Mouse (Mus musculus) layer of hippocampus, postnatal 14 days (tissue): ENCODE results near the gene Gdf1. TPM values are rescaled to one million over a fixed set of nuclear protein-coding genes. Genes with fewer than 3 reads are reported as not detected.

Experiments
- DNase-seq, 2 experiments: peaks; one replicate each; pipeline ENCODE4 v3.0.0; 2021 to 2022; ENCODE audit warnings: low spot score in 2 of 2, mixed read lengths in 1 of 2
- total RNA-seq, 2 experiments: library from RNA; stranded (reverse); gene quantifications; 2 replicates each; pipeline ENCODE4 v1.2.3; 2021

Gene Gdf1
- total RNA-seq, 2 experiments from 2014 or later, result 11.2 to 22.7 TPM

DNA sequence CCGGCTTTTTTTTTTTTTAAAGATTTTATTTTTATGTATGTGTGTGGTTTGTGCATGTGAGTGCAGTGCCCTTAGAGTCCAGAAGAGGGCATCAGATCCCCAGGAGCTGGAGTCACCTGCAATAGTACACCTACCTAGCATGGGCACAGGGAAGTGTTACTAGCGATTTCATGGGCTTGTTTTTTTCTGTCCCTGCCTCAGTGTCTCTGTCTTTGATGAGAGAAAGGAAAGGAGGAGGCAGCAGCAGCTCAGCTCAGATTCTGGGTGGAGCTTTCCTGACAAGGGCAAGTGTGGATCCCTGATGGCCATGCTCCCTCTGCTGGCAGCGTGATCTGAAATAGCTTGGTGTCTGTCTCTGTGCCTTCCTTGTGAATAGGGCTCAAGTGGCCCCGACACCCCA lies 31.2 kb downstream of the Gdf1 start:
- DNase-seq, result no peak

DNA sequence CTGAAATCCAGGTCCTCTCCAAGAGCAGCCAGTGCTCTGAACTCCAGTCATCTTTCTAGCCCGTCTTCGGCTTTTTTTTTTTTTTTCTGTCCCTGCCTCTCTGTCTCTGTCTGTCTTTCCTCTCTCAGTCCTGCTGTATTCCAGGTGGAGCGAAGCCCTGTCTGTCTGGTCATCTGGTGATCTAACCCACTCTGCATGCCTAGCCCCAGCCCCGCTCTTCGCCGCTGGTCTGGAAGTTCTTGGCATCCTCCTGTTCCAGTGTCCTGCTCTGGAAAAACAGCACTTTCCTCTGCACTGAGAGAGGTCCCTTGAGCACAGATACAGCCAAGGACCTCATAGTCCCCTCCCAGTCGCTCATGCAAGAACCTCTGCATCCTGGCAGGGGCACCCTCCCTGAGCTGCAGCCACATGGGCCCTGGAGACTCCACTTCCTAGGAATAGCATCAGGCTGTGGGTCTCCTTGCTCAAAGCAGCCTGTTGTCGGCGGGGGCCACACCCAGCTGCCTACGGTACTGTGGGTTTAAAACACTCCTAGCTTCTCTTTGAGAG lies 31.9 kb downstream of the Gdf1 start:
- no peak for DNase-seq

DNA sequence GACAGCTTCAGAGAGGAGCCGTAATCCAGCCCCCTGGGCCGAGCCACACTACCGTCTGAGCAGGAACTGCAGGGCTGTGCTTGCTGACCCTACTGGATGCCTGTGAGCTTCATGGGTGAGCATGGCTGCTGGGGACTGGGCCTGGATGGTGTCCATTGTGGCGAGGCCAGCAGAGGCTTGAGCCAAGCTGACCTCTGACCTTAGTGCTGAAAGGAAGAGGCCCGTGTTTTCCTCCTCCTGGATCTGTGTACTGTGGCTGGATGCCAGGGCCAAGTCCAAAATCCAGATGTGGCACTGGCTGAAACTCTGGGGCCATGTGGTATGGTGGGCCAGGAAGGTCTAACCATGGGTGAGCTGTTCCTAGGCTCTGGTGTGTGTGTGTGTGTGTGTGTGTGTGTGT lies 34.4 kb downstream of the Gdf1 start:
- DNase-seq, result no peak

DNA sequence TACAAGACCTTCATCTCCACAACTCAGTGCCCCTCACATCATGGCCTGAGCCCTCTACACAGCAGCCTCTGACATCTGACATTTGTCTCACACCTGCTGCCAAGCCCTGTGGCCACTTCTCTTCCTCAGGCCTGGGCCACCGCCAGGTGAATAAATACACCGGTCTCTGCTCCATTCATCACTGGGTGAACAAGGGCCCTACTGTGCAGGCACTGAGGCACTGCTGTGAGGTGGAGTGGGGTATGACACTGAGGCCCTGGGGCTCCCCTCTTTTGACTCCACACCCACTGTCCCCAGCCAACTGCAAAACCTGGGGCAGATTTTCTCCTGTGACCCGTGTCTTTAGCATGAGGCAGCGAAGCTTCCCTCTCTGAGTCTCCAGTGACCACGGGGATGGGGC lies 37.0 kb downstream of the Gdf1 start:
- DNase-seq, result no peak

- DNase-seq, result no peak
Measured at GRCm38 (mm10) chr8:70370476-70370875, 40.9 kb downstream of the Gdf1 start.

- no peak for DNase-seq
Measured at GRCm38 (mm10) chr8:70371951-70372350, 42.3 kb downstream of the Gdf1 start.

DNA sequence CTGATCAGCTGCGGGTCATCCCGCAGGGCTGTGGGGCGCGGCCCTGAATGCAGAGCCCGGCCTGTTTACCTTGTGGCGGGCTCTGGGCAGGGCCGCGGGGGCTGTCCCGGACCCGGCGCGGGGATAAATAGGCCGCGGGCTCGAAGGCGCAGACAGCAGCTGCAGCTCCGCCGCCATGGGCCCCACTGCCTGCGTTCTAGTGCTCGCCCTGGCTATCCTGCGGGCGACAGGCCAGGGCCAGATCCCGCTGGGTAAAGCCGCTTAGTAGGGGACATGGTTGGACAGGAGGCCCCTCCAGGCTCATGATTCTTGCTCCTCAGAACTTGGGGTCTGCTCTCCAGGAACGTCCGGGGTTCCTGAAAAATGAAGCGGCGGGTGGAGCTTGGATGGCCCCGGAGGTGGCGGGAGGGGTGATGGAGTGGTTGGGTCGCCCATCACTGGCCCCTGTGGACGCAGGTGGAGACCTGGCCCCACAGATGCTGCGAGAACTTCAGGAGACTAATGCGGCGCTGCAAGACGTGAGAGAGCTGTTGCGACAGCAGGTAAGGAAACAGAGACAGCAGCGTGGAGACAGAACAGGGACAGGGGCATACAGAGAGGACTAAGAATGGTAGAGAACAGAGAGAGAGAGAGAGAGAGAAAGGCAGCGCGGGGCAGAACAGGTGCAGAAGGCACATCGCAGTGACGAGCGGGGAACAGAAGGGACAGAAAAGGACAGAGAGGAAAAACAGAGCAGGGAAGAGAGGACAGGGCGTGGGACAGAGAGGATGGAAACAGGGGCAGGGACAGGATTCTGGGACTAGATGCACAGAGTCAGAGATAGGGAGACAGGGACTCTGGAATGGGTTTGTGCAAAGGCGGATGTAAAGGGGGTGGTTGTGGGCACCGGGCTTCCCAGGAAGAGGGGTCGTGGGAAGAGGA lies 44.0 kb downstream of the Gdf1 start, which contains the start of gene Comp:
Gene Comp (plus strand): TSS at position 162 of the 921 bp plus-strand sequence.
- no peak for DNase-seq

GRCm38 (mm10) chr8:70374318-70374927 lies 44.8 kb downstream of the Gdf1 start:
- DNase-seq, result peak in 1 of 2 experiments; percentile 37

DNA sequence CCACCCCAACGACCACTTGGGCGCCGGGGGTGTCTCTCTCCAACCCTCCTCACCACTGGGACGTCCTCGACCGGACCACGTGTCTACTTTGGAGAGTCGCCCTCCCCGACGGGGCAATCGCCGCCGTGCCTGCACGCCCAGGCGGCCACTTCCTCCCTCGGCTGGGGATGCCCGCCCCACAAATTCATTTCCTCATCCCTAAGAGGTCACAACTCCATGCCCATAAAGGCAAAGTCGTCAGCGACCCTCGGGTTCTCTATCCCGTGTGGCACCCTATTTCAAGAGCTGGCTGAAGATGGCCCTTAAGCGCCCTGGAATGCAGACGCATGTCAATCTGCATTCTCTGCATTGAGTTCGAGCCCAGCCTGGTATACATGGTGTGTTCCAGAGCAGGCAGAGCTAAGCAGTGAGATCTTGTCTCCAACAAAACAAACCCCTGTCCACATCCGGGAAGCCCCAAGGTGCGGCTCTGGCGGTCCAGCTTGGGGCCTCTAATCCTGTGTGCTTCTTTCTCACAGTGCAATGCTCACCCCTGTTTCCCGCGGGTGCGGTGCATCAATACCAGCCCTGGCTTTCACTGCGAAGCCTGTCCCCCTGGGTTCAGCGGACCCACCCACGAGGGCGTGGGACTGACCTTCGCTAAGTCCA lies 45.7 kb downstream of the Gdf1 start:
- no peak for DNase-seq

- no peak for DNase-seq
Measured at GRCm38 (mm10) chr8:70376275-70376741, 46.7 kb downstream of the Gdf1 start.

GRCm38 (mm10) chr8:70377049-70377448 lies 47.4 kb downstream of the Gdf1 start:
- DNase-seq, result no peak

GRCm38 (mm10) chr8:70380069-70380468 lies 50.5 kb downstream of the Gdf1 start:
- DNase-seq, result no peak

Other genes with a start within 250 kb of the Gdf1 start
- 10 to 100 TPM; 29.7 to 35.4 TPM for gene Hapln4, start 246.4 kb upstream of the Gdf1 start, total RNA-seq
- gene Ncan, start 208.9 kb upstream of the Gdf1 start, total RNA-seq, result 100 to 1,000 TPM; 371 to 387 TPM
- 10 to 100 TPM; 26.9 to 31.2 TPM for gene Nr2c2ap, start 198.5 kb upstream of the Gdf1 start, total RNA-seq
- 10 to 100 TPM in 1 of 2 experiments, 1 to 10 TPM in 1; 9.9 to 12.6 TPM for gene Rfxank, start 190.7 kb upstream of the Gdf1 start, total RNA-seq
- gene Borcs8, start 190.3 kb upstream of the Gdf1 start, total RNA-seq, result 10 to 100 TPM; 42.0 to 44.1 TPM
- under 1 TPM; 0.29 to 0.41 TPM for gene Mef2b, start 190.1 kb upstream of the Gdf1 start, total RNA-seq
- gene Tmem161a, start 157.5 kb upstream of the Gdf1 start, total RNA-seq, result 10 to 100 TPM; 46.1 to 49.4 TPM
- 10 to 100 TPM; 34.0 to 36.2 TPM for gene Slc25a42, start 117.5 kb upstream of the Gdf1 start, total RNA-seq
- gene Sugp2, start 95.6 kb upstream of the Gdf1 start, total RNA-seq, result 100 to 1,000 TPM; 124 TPM
- gene Armc6, start 95.4 kb upstream of the Gdf1 start, total RNA-seq, result 10 to 100 TPM; 60.1 to 67.4 TPM
- 10 to 100 TPM; 75.5 to 84.3 TPM for gene Homer3, start 47.0 kb upstream of the Gdf1 start, total RNA-seq
- gene Ddx49, start 27.3 kb upstream of the Gdf1 start, total RNA-seq, result 10 to 100 TPM; 41.4 to 53.6 TPM
- 100 to 1,000 TPM; 134 to 148 TPM for gene Cope, start 27.3 kb upstream of the Gdf1 start, total RNA-seq
- 100 to 1,000 TPM; 107 to 119 TPM for gene Cers1, start 14.0 kb upstream of the Gdf1 start, total RNA-seq
- gene Upf1, start 23.5 kb downstream of the Gdf1 start, total RNA-seq, result 10 to 100 TPM; 50.3 to 54.9 TPM
- gene Comp, start 43.7 kb downstream of the Gdf1 start, total RNA-seq, result under 1 TPM; 0.21 to 0.30 TPM
- 100 to 1,000 TPM; 128 to 135 TPM for gene Crtc1, start 109.8 kb downstream of the Gdf1 start, total RNA-seq
- gene Klhl26, start 147.2 kb downstream of the Gdf1 start, total RNA-seq, result 10 to 100 TPM; 44.7 to 45.5 TPM
- 100 to 1,000 TPM; 251 to 263 TPM for gene Tmem59l, start 157.5 kb downstream of the Gdf1 start, total RNA-seq
- 10 to 100 TPM; 21.8 to 24.2 TPM for gene Crlf1, start 163.3 kb downstream of the Gdf1 start, total RNA-seq
- gene Rex1bd, start 176.9 kb downstream of the Gdf1 start, total RNA-seq, result 100 to 1,000 TPM in 1 of 2 experiments, 10 to 100 TPM in 1; 83.2 to 103 TPM
- 1,000 to 10,000 TPM; 1,048 to 1,082 TPM for gene Uba52, start 181.0 kb downstream of the Gdf1 start, total RNA-seq
- 100 to 1,000 TPM; 412 to 417 TPM for gene Fkbp8, start 197.9 kb downstream of the Gdf1 start, total RNA-seq
- 10 to 100 TPM; 39.5 to 40.3 TPM for gene Kxd1, start 198.1 kb downstream of the Gdf1 start, total RNA-seq
- 10 to 100 TPM; 18.7 TPM for gene Ell, start 209.6 kb downstream of the Gdf1 start, total RNA-seq